Mouse (Mus musculus): Measurements from ENCODE around the gene Zfp536.

DNA sequence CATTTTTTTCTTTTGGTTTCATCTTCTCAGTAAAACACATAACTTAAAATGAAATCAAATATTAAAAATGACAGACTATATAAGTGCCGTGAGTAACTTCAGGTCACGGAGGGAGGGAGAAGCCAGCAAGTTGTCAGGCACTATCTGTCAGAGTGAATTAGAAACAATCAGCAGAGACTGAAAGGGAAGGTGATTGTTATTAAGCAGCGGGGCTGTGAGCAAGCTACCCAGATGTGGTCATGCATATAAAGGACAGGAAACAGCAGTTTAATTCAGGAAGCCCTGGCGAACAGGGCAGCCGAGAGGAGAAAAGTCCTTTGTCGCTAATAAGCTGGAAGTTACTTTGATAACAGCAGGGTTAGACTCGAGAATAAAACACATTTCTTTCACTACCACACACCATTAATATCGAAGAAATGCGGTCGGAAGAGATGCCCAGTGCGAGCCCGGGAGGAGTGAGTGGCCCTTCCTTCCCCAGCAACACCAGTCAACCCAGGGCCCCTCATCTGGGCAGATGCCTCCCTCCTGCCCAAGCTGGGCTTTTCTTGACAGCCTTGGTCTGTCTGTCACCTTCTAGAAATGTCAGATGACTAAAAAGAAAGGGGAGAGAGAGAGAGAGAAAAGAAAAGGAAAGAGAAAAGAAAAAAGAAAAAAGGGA, 133.6 kb downstream of the Zfp536 start:
- TF ChIP-seq EP300 (IDR thresholded peaks at IDR 0.05; ENCODE audit: low read depth), result no peak
- TF ChIP-seq CTCF (IDR thresholded peaks at IDR 0.05; ENCODE audit: low read depth), result no peak

Measured in heart, postnatal 0 days (tissue).